8 mouse cellular contexts compared by ENCODE assay signal in the genomic region with DNA sequence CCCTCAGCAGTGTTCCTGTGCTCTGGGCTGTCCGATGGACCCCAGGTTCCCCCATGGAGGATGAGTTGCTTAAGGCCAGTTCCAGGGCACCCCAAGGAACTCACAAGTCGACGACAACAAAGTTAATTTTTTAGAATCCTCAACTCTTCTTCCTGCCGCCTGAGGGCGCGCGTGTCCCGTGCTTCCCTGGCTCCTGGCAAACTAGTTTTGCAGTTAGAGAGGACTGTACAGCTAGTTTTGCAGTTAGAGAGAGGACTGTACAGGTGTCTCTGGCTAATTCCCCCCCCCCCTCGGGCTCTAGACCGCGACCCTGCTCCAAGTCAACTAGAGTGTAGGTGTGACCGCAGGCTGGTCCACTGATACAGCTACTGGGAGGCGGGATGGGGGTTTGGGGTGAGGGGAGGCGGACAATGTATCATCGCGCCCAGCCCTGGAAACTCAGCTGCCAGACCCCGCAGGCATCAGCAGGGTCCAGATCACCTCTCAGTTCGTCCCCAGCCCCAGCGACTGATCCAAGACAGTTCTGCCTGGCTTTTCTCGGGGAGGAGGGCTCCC. TPM values are rescaled to one million over a fixed set of nuclear protein-coding genes. Genes with fewer than 3 reads are reported as not detected.
DNase-seq lines count a peak whose midpoint lies in the region; ATAC-seq and TF ChIP-seq lines count a peak whose summit lies in the region.

No protein-coding gene starts in this region.

- peak; percentile 93 for DNase-seq in CD4-positive, CD25-positive, alpha-beta regulatory T cell, adult 2 months (ENCODE audit: low read depth, low spot score)
- peak; percentile 81 for DNase-seq in T-cell, adult 2 months (ENCODE audit: low spot score)
- peak; percentile 47 to 61 for DNase-seq in heart, adult 9 months (ENCODE audit: low spot score in 2 of 2)
- peak; percentile 85 for DNase-seq in kidney, postnatal 10 days
- peak; percentile 74 for DNase-seq in lung, postnatal 25 days (ENCODE audit: low spot score)
- DNase-seq in right cerebral cortex, postnatal 14 days: peak; percentile 65

- ATAC-seq in frontal cortex, adult (ENCODE audit: low TSS enrichment): no peak

- H3K27ac ChIP-seq in cortical plate, adult 2 months (ENCODE audit: insufficient read depth, low read length): no peak overlapping the region

- H3K4me3 ChIP-seq in cortical plate, adult 2 months (ENCODE audit: insufficient read depth, low read length): no peak overlapping the region

- TF ChIP-seq CTCF in cortical plate, adult 2 months (IDR thresholded peaks at IDR 0.05; ENCODE audit: extremely low read depth, insufficient read depth, low read length): peak; percentile 94

- H3K4me1 ChIP-seq in cortical plate, adult 2 months (ENCODE audit: control insufficient read depth, insufficient read depth, low read length): peaks cover 6% of the 10 kb centered on the region

- TF ChIP-seq POLR2A in cortical plate, adult 2 months (IDR thresholded peaks at IDR 0.05; ENCODE audit: extremely low read depth, insufficient read depth, low read length): no peak

RNA-seq across cellular contexts. Expression of gene Fam207a, which starts 1.6 kb away (rescaled TPM):
- 34.5 and 35.1 TPM in 2 replicates for polyA plus RNA-seq in cortical plate, adult 2 months (2012; rRNA removed)

RNA-seq across cellular contexts. Expression of gene Itgb2, which starts 12.9 kb away (rescaled TPM):
- polyA plus RNA-seq in cortical plate, adult 2 months (2012; rRNA removed): 6.1 and 7.3 TPM in 2 replicates
